ENCODE assay signal across 8 mouse cellular contexts in the genomic region with DNA sequence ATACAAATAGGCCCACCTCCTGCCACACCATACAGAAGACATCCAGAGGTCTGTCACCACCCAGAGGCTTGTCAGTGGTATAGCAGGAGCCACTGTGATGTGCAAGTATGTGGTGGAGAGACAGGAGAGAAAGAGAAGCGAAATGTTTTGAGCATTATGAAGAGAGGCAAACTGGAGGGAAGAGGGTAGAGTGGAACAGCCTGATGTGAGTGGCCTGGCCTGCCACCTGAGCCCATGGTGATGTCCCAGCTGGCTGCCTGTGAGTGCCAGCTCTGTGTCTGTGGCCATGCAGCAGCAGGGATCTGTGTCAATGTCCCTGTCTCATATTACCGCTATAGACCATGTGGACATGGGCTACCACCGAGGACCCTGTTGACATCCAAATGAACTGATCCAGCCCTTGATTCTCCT.
A peak's percentile ranks its signal among the peaks of the same experiment; 100 is the strongest.
DNase-seq lines count a peak whose midpoint lies in the region; ATAC-seq and TF ChIP-seq lines count a peak whose summit lies in the region.

No protein-coding gene starts in this region.

- H3K4me2 ChIP-seq in heart, embryonic 11.5 days: no peak overlapping the region
- no peak overlapping the region for H3K4me2 ChIP-seq in hindbrain, embryonic 12.5 days (replicated peaks)

- no peak overlapping the region for H3K27ac ChIP-seq in heart, adult 2 months
- H3K27ac ChIP-seq in heart, embryonic 11.5 days (ENCODE audit: low read depth, low read length): no peak overlapping the region
- H3K27ac ChIP-seq in hindbrain, embryonic 12.5 days: no peak overlapping the region

- no peaks in the 10 kb centered on the region for H3K9me3 ChIP-seq in heart, embryonic 11.5 days (replicated peaks; ENCODE audit: control insufficient read depth, low read length)
- H3K9me3 ChIP-seq in hindbrain, embryonic 12.5 days (replicated peaks): no peaks in the 10 kb centered on the region

- intact Hi-C loops in heart, adult 2 months (cut with DNase I): no loop called here

- no peak for ATAC-seq in heart, embryonic 11.5 days (replicated peaks; ENCODE audit: insufficient number of reproducible peaks, low FRiP score, low TSS enrichment)
- ATAC-seq in hindbrain, embryonic 12.5 days (ENCODE audit: low FRiP score): peak; percentile 61; the same call in 1 of the 2 replicates

- no peak overlapping the region for H3K4me3 ChIP-seq in heart, adult 2 months
- no peak overlapping the region for H3K4me3 ChIP-seq in heart, embryonic 11.5 days (ENCODE audit: low read depth, low read length)
- no peak overlapping the region for H3K4me3 ChIP-seq in hindbrain, embryonic 12.5 days

- no peaks in the 10 kb centered on the region for H3K4me1 ChIP-seq in heart, adult 2 months (ENCODE audit: control insufficient read depth, insufficient read depth, low read length)
- no peaks in the 10 kb centered on the region for H3K4me1 ChIP-seq in heart, embryonic 11.5 days (ENCODE audit: control insufficient read depth, insufficient read depth, low read length)
- H3K4me1 ChIP-seq in hindbrain, embryonic 12.5 days: no peaks in the 10 kb centered on the region

- H3K9ac ChIP-seq in heart, adult 2 months (ENCODE audit: low read depth, low read length): no peak overlapping the region
- H3K9ac ChIP-seq in heart, embryonic 11.5 days (ENCODE audit: low read depth, low read length): no peak overlapping the region
- H3K9ac ChIP-seq in hindbrain, embryonic 12.5 days: no peak overlapping the region

- no peak for TF ChIP-seq EP300 in heart, adult 2 months (IDR thresholded peaks at IDR 0.05; ENCODE audit: insufficient read depth, low read depth, low read length)

- DNase-seq in heart, adult 2 months: no peak
- peak; percentile 4 for DNase-seq in 416B (ENCODE audit: low read depth)
- DNase-seq in brain, embryonic 14.5 days (ENCODE audit: low read depth): peak; percentile 54
- no peak for DNase-seq in B cell, adult 2 months
- DNase-seq in urinary bladder, adult 18-20 months (ENCODE audit: low spot score in 2 of 2): no peak
- no peak for DNase-seq in MN1 (ENCODE audit: low spot score)

- WGBS in heart, adult 2 months: 62% methylated on average over 3 of the region's 3 CpGs
- WGBS in heart, embryonic 11.5 days (ENCODE audit: insufficient replicate concordance): 61% methylated on average over 3 of the region's 3 CpGs
- WGBS in hindbrain, embryonic 12.5 days: 67% methylated on average over 3 of the region's 3 CpGs

- no peaks in the 10 kb centered on the region for H3K36me3 ChIP-seq in heart, adult 2 months (ENCODE audit: control insufficient read depth, insufficient read depth, low read length)
- no peaks in the 10 kb centered on the region for H3K36me3 ChIP-seq in heart, embryonic 11.5 days (ENCODE audit: control insufficient read depth, insufficient read depth, low read length)
- H3K36me3 ChIP-seq in hindbrain, embryonic 12.5 days: no peaks in the 10 kb centered on the region

- H3K27me3 ChIP-seq in heart, adult 2 months (ENCODE audit: control insufficient read depth, insufficient read depth, low read length): no peaks in the 10 kb centered on the region
- no peaks in the 10 kb centered on the region for H3K27me3 ChIP-seq in heart, embryonic 11.5 days (ENCODE audit: control insufficient read depth, insufficient read depth, low read length)
- no peaks in the 10 kb centered on the region for H3K27me3 ChIP-seq in hindbrain, embryonic 12.5 days

- H3K79me2 ChIP-seq in heart, adult 2 months (replicated peaks; ENCODE audit: control insufficient read depth, insufficient read depth, low read length): no peaks in the 10 kb centered on the region

- no peak for TF ChIP-seq POLR2A in heart, adult 2 months (IDR thresholded peaks at IDR 0.05; ENCODE audit: insufficient read depth, low read depth, low read length)
- TF ChIP-seq POLR2A in brain, embryonic 14.5 days (IDR thresholded peaks at IDR 0.05; ENCODE audit: borderline replicate concordance, extremely low read depth, insufficient read depth, insufficient read length, poor library complexity, severe bottlenecking): no peak

- TF ChIP-seq CTCF in heart, adult 2 months (IDR thresholded peaks at IDR 0.05): peak; percentile 26
- peak; percentile 45; the same call in 1 of the 2 replicates for TF ChIP-seq CTCF in brain, embryonic 14.5 days (IDR thresholded peaks at IDR 0.05; ENCODE audit: borderline replicate concordance, extremely low read depth, insufficient read depth, insufficient read length)

Comparison
In these comparisons a context has a peak if more than half of its experiments do, and no peak if none do; other contexts are left out.
1. DNase-seq: peak in 416B (single experiment) and brain, embryonic 14.5 days (single experiment); none in heart, adult 2 months (0 of 2), B cell, adult 2 months (0 of 2), urinary bladder, adult 18-20 months (0 of 2) and MN1 (single experiment).